Mouse (Mus musculus) liver, embryonic 16.5 days (tissue): Measurements from ENCODE around the gene Rbbp5. TPM values are rescaled to one million over a fixed set of nuclear protein-coding genes. Genes with fewer than 3 reads are reported as not detected.

Experiments
- ATAC-seq: fragments of 200-750 bp; cut with Nextera tagmentation; 2 replicates; pipeline ENCODE4 v1.8.0; 2017; ENCODE audit warnings: low read depth, mild to moderate bottlenecking, moderate number of reproducible peaks, moderate library complexity
- H3K27ac ChIP-seq: fragments of 300-500 bp; sonication (generic); 2 replicates; pipeline ENCODE4 v1.5.1; 2014; ENCODE audit warnings: mild to moderate bottlenecking, low read length
- H3K27me3 ChIP-seq: fragments of 300-500 bp; sonication (generic); 2 replicates; pipeline ENCODE4 v1.6.1; 2014; ENCODE audit warnings: low read depth, low read length, mixed read lengths; ENCODE audit not compliant: control insufficient read depth, insufficient read depth
- H3K36me3 ChIP-seq: fragments of 300-500 bp; sonication (generic); 2 replicates; pipeline ENCODE4 v1.6.1; 2014; ENCODE audit warnings: mild to moderate bottlenecking; ENCODE audit not compliant: control insufficient read depth, insufficient read depth
- H3K4me1 ChIP-seq: fragments of 300-500 bp; sonication (generic); 2 replicates; pipeline ENCODE4 v1.6.1; 2014; ENCODE audit warnings: low read depth, low read length, mixed read lengths; ENCODE audit not compliant: control insufficient read depth
- H3K4me2 ChIP-seq: fragments of 300-500 bp; sonication (generic); 2 replicates; pipeline ENCODE4 v1.6.1; 2014; ENCODE audit warnings: low read depth, low read length, mixed read lengths
- H3K4me3 ChIP-seq: fragments of 300-500 bp; sonication (generic); 2 replicates; pipeline ENCODE4 v1.5.1; 2014; ENCODE audit warnings: low read depth, mild to moderate bottlenecking, low read length
- H3K9ac ChIP-seq: fragments of 300-500 bp; sonication (generic); 2 replicates; pipeline ENCODE4 v1.6.1; 2014; ENCODE audit warnings: low read depth, low read length
- H3K9me3 ChIP-seq: fragments of 300-500 bp; sonication (generic); replicated peaks from 2 replicates; pipeline ENCODE4 v1.6.1; 2016; ENCODE audit warnings: low read length; ENCODE audit not compliant: control insufficient read depth
- WGBS: fragments of 180-500 bp; shearing (Covaris S2); extraction: QIAGEN DNeasy Blood & Tissue Kit; methylation state at CpG from one replicate; pipeline ENCODE4 v1.1.7; 2014; ENCODE audit not compliant: insufficient replicate concordance; 5-methylcytosine and 5-hydroxymethylcytosine counted together
- polyA plus RNA-seq: library from polyadenylated mRNA; unstranded; fragments of >200 nt; fragmentation: Nextera tagmentation; extraction: Ambion mirVana; gene quantifications from 2 replicates; pipeline ENCODE4 v1.2.1, GENCODE M21; 2015

Rbbp5 gene
- polyA plus RNA-seq, 1 experiment from 2014 or later = 22.7 TPM

DNA sequence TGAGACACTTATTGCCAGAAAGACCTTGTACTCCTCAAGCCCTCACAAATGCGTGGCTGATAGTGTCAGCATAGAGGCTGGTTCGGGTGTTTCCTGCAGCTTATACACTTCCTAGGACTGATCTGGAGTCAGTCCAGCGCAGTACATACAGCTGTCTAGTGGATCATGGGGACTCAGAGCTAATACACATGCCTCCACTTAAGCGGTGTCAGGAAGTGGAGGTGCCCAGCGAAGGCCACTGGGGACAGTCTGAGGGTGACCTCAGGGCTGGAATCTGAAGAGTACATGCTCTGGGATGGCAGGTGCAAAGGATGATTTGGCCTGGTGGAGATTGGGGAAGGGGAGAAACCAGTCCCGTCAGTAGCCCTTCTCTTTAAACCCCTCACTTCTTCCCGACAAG is 63.5 kb downstream of the Rbbp5 start:
- Histone ChIP-seq H3K4me2 (no peak overlapping the region), H3K27ac (no peak overlapping the region), H3K9ac (no peak overlapping the region), H3K4me1 (no peaks in the 10 kb centered on the region), H3K9me3 (no peaks in the 10 kb centered on the region), H3K27me3 (peaks cover 50% of the 10 kb centered on the region), H3K36me3 (no peaks in the 10 kb centered on the region), H3K4me3 (no peak overlapping the region)
- ATAC-seq = no peak
- 37% methylated on average over 7 of the region's 7 CpGs for WGBS

GRCm38 (mm10) chr1:132541171-132541823 is 64.1 kb downstream of the Rbbp5 start:
- H3K36me3 ChIP-seq = no peaks in the 10 kb centered on the region
- WGBS = 6% methylated on average over 14 of the region's 14 CpGs
- ATAC-seq = no peak
- H3K27me3 ChIP-seq = peaks cover 50% of the 10 kb centered on the region
- H3K4me3 ChIP-seq = no peak overlapping the region
- no peaks in the 10 kb centered on the region for H3K4me1 ChIP-seq
- no peaks in the 10 kb centered on the region for H3K9me3 ChIP-seq
- H3K4me2 ChIP-seq = no peak overlapping the region
- H3K9ac ChIP-seq = no peak overlapping the region
- no peak overlapping the region for H3K27ac ChIP-seq

- Histone ChIP-seq H3K4me2 (no peak overlapping the region), H3K27me3 (peaks cover 50% of the 10 kb centered on the region), H3K36me3 (no peaks in the 10 kb centered on the region), H3K4me3 (no peak overlapping the region), H3K9ac (no peak overlapping the region), H3K27ac (no peak overlapping the region), H3K4me1 (no peaks in the 10 kb centered on the region), H3K9me3 (no peaks in the 10 kb centered on the region)
- WGBS = 10% methylated on average over 5 of the region's 5 CpGs
- ATAC-seq = no peak
These were observed 64.8 kb downstream of the Rbbp5 start for GRCm38 (mm10) chr1:132541824-132542599.

DNA sequence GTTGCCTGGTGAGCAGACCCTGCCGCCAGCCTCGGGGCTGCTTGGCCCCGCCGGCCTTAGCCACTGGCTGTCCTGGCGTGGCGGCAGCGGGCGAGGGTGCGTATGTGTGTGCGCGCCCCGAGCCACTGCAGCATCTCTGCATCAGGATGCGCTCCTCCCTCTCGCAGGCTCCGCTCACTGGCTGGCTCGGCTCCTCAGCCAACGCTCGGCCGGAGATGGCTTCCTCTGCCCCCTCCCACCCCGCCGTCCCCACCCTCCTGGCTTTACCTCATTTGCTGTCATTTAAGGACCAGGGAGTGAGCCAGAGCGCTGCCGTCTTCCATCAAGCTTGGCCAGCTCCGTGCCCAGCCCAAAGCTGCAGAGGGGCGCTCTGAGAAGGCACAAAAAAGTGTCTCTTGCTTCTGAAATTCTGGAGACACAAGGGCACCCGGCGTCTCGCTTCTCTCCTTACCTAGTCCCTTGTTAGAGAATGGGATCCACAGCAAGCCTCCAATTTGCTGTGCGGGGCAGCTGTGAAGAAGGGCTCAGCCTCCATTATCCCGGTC is 65.7 kb downstream of the Rbbp5 start, which contains the start of gene Cntn2:
Gene Cntn2, minus strand, starts transcription at position 495 of the 545 bp plus-strand sequence.
- Histone ChIP-seq H3K27me3 (peaks cover 50% of the 10 kb centered on the region), H3K9me3 (no peaks in the 10 kb centered on the region)

DNA sequence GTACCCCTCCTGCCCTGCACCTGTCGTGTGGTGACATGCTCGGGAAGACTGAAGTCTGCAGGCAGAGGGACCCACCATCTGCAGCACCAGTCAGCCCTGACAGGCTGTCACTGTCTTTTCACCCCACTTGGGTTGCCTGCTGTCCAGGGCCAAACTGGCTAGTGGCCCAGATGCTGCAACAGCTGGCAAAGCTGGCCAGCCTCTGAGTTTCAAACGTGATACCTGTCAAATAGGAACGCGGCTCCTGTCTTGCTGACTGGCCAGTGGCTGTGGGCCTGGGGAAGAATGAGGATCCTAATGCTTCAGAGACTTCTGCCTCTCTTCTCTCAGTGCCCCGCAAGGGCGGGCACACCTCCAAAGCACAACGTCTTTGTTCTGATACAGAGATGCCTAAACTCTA is 66.6 kb downstream of the Rbbp5 start:
- WGBS = 53% methylated on average over 8 of the region's 8 CpGs
- Histone ChIP-seq H3K9ac (no peak overlapping the region), H3K9me3 (no peaks in the 10 kb centered on the region), H3K27me3 (peaks cover 46% of the 10 kb centered on the region), H3K36me3 (no peaks in the 10 kb centered on the region), H3K4me3 (no peak overlapping the region), H3K4me2 (no peak overlapping the region), H3K27ac (no peak overlapping the region), H3K4me1 (no peaks in the 10 kb centered on the region)
- ATAC-seq = no peak

More for the DNA sequence above, 65.7 kb downstream of the Rbbp5 start, which contains the start of gene Cntn2:
- no peak for ATAC-seq
- H3K4me3 ChIP-seq = no peak within 1 kb of the TSS
- H3K9ac ChIP-seq = no peak within 1 kb of the TSS
- no peak within 1 kb of the TSS for H3K27ac ChIP-seq
- no peaks in the 10 kb centered on the region for H3K4me1 ChIP-seq
- H3K36me3 ChIP-seq = no peaks in the 10 kb centered on the region
- H3K4me2 ChIP-seq = no peak within 1 kb of the TSS
- 4% methylated on average over 30 of the region's 30 CpGs for WGBS

Other genes with a start within 250 kb of the Rbbp5 start
- gene Gm10188, start 247.6 kb upstream of the Rbbp5 start, polyA plus RNA-seq = not detected in 2 replicates
- gene Klhdc8a, start 178.7 kb upstream of the Rbbp5 start, polyA plus RNA-seq = 0.06 and 0.11 TPM in 2 replicates
- 3.2 and 3.6 TPM in 2 replicates for gene Nuak2, start 161.2 kb upstream of the Rbbp5 start, polyA plus RNA-seq
- 631 and 674 TPM in 2 replicates for gene Tmcc2, start 86.1 kb upstream of the Rbbp5 start, polyA plus RNA-seq
- gene Dstyk, start 59.8 kb upstream of the Rbbp5 start, polyA plus RNA-seq = 4.4 and 5.0 TPM in 2 replicates
- 0.62 and 0.92 TPM in 2 replicates for gene Tmem81, start 28.9 kb downstream of the Rbbp5 start, polyA plus RNA-seq
- 0.02 and 0.05 TPM in 2 replicates for gene Cntn2, start 65.9 kb downstream of the Rbbp5 start, polyA plus RNA-seq